ENCODE assay signal across 7 mouse cellular contexts in genomic region chr2:167759603-167760390, GRCm38 (mm10).
A peak's percentile ranks its signal among the peaks of the same experiment; 100 is the strongest.
DNase-seq lines count a peak whose midpoint lies in the region; ATAC-seq lines count a peak whose summit lies in the region.

No protein-coding gene starts in this region.

- DNase-seq in CD4-positive helper T cell, adult 2 months (ENCODE audit: low read depth, low spot score), result peak; percentile 56
- DNase-seq in MEL-GATA-1-ER (ENCODE audit: extremely low read depth, low read depth), result peak; percentile 68
- peak; percentile 85 for DNase-seq in lung, postnatal 25 days (ENCODE audit: low spot score)
- no peak for DNase-seq in thymus, adult 18-20 months
- no peak for DNase-seq in testis, postnatal 10 days (ENCODE audit: low spot score)

- ATAC-seq in hematopoietic stem cell, adult 5-6 weeks (replicated peaks in 1 of 2; ENCODE audit: insufficient read depth in 1 of 2, low FRiP score in 2 of 2, low TSS enrichment in 1 of 2, low read depth in 1 of 2, poor library complexity in 2 of 2, severe bottlenecking in 2 of 2), result peak; percentile 82 to 85
- ATAC-seq in cerebellum, adult (ENCODE audit: insufficient number of reproducible peaks, low FRiP score, low TSS enrichment), result no peak

Comparison
In these comparisons a context has a peak if more than half of its experiments do, and no peak if none do; other contexts are left out.
1. DNase-seq: peak in CD4-positive helper T cell, adult 2 months (single experiment), MEL-GATA-1-ER (single experiment) and lung, postnatal 25 days (single experiment); none in thymus, adult 18-20 months (0 of 2) and testis, postnatal 10 days (single experiment).